Mouse (Mus musculus): Measurements from ENCODE around the gene Spp2. TPM values are rescaled to one million over a fixed set of nuclear protein-coding genes. Genes with fewer than 3 reads are reported as not detected.

The Spp2 gene
- polyA plus RNA-seq, 1 experiment from 2014 or later = not detected

Other genes starting within 250 kb of the Spp2 start
- gene Ugt1a5, start 240.9 kb upstream of the Spp2 start, polyA plus RNA-seq (2014; fragmentation: Nextera tagmentation; extraction: Ambion mirVana) = not detected in 2 replicates
- not detected in 2 replicates for gene Ugt1a2, start 206.4 kb upstream of the Spp2 start, polyA plus RNA-seq (2014; fragmentation: Nextera tagmentation; extraction: Ambion mirVana)
- 14.0 and 14.7 TPM in 2 replicates for gene Dnajb3, start 201.2 kb upstream of the Spp2 start, polyA plus RNA-seq (2014; fragmentation: Nextera tagmentation; extraction: Ambion mirVana)
- not detected in 2 replicates for gene Ugt1a1, start 195.0 kb upstream of the Spp2 start, polyA plus RNA-seq (2014; fragmentation: Nextera tagmentation; extraction: Ambion mirVana)
- 1.3 and 1.7 TPM in 2 replicates for gene Mroh2a, start 180.0 kb upstream of the Spp2 start, polyA plus RNA-seq (2014; fragmentation: Nextera tagmentation; extraction: Ambion mirVana)
- gene Hjurp, start 129.3 kb upstream of the Spp2 start, polyA plus RNA-seq (2014; fragmentation: Nextera tagmentation; extraction: Ambion mirVana) = 126 and 136 TPM in 2 replicates
- gene Trpm8, start 129.3 kb upstream of the Spp2 start, polyA plus RNA-seq (2014; fragmentation: Nextera tagmentation; extraction: Ambion mirVana) = not detected in 2 replicates
- not detected in 2 replicates for gene Glrp1, start 103.1 kb downstream of the Spp2 start, polyA plus RNA-seq (2014; fragmentation: Nextera tagmentation; extraction: Ambion mirVana)